Mouse (Mus musculus): ENCODE data around the gene Igsf3.

DNA sequence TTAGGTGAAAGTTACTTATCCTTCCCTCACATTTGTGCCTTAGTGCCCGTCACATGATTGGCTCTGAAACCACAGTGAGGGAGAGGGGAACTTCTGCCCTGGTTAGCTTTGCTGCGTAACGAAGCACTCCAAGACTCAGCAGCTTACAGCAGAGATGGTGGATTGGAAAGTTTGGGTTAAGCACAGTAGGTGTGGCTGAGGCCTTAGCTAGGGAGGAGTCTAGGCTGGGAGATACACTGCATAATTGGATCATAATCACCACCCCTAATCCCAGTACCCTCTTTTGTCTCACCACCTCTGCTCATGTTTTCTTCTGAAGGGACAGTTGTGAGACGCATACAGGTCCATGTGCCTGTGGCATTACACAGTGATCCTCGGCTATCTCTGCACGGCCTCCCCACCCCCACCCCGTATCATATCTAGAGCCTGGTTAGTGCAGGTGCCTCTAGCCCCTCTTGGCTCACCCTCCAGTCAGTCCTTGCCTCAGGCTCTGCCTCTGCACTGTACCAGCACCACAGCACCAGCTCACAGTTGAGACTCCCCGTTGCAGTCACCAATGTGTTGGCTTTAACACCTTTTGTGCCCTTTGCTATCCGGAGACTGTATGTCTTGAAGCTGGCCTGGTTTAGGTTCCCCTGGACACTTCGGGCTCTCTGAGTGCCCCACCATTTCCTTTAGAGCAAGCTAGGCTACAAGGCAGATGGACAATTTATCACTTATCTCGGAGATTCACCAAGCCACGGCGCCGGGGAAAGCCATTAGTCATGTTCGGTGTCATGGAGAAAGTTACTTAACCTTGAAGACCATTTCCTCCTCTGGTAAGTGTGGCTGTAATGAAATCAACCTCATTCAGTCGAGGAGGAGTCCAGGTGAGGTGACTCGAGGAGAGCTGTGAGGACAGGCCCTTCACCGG lies 42.1 kb downstream of the Igsf3 start:
- TF ChIP-seq POLR2A (IDR thresholded peaks at IDR 0.05; ENCODE audit: insufficient read depth, low read length) = no peak
- no peak for TF ChIP-seq CTCF (IDR thresholded peaks at IDR 0.05; ENCODE audit: low read depth, low read length)
- no peak for TF ChIP-seq EP300 (IDR thresholded peaks at IDR 0.05; ENCODE audit: insufficient read depth, low read depth, low read length)

All from ES-Bruce4 (cell line).